Mouse (Mus musculus) limb, embryonic 15.5 days (tissue): Measurements from ENCODE around the gene Erich4. TPM values are rescaled to one million over a fixed set of nuclear protein-coding genes. Genes with fewer than 3 reads are reported as not detected.
"Not testable (repeated sequence)": the region's sequence is repeated elsewhere in the genome, so short reads cannot be mapped to it uniquely, and the experiment has no call there.

Source experiments
- ATAC-seq: fragments of 200-750 bp; cut with Nextera tagmentation; 2 replicates; pipeline ENCODE4 v1.8.0; 2017; ENCODE audit warnings: low read depth, moderate TSS enrichment; ENCODE audit not compliant: insufficient number of reproducible peaks, low FRiP score, low TSS enrichment
- H3K27ac ChIP-seq: fragments of 300-500 bp; sonication (generic); 2 replicates; pipeline ENCODE4 v1.5.1; 2015; ENCODE audit warnings: moderate library complexity, mild to moderate bottlenecking, inconsistent platforms
- H3K27me3 ChIP-seq: fragments of 300-500 bp; sonication (generic); 2 replicates; pipeline ENCODE4 v1.6.1; 2015; ENCODE audit warnings: inconsistent platforms
- H3K36me3 ChIP-seq: fragments of 300-500 bp; sonication (generic); 2 replicates; pipeline ENCODE4 v1.6.1; 2015; ENCODE audit warnings: inconsistent platforms
- H3K4me1 ChIP-seq: fragments of 300-500 bp; sonication (generic); 2 replicates; pipeline ENCODE4 v1.6.1; 2015; ENCODE audit warnings: inconsistent platforms
- H3K4me2 ChIP-seq: fragments of 300-500 bp; sonication (generic); 2 replicates; pipeline ENCODE4 v1.6.1; 2015; ENCODE audit warnings: mild to moderate bottlenecking, inconsistent platforms
- H3K4me3 ChIP-seq: fragments of 300-500 bp; sonication (generic); 2 replicates; pipeline ENCODE4 v1.5.1; 2015; ENCODE audit warnings: mild to moderate bottlenecking, inconsistent platforms
- H3K9ac ChIP-seq: fragments of 300-500 bp; sonication (generic); 2 replicates; pipeline ENCODE4 v1.6.1; 2015; ENCODE audit warnings: inconsistent platforms
- H3K9me3 ChIP-seq: fragments of 300-500 bp; sonication (generic); 2 replicates; pipeline ENCODE4 v1.6.1; 2016; ENCODE audit warnings: inconsistent platforms
- WGBS: fragments of 180-500 bp; shearing (Covaris S2); methylation state at CpG from one replicate; pipeline ENCODE4 v1.1.7; 2015; 5-methylcytosine and 5-hydroxymethylcytosine counted together
- polyA plus RNA-seq: library from polyadenylated mRNA; unstranded; fragments of >200 nt; fragmentation: Nextera tagmentation; extraction: Ambion mirVana; gene quantifications from 2 replicates; pipeline ENCODE4 v1.2.1, GENCODE M21; 2015

The Erich4 gene
- polyA plus RNA-seq, 1 experiment from 2014 or later, result not detected

- not testable (repeated sequence) for H3K4me1 ChIP-seq, H3K36me3 ChIP-seq, H3K4me3 ChIP-seq, H3K9ac ChIP-seq, H3K27ac ChIP-seq, H3K27me3 ChIP-seq, H3K9me3 ChIP-seq, ATAC-seq, H3K4me2 ChIP-seq
- WGBS, result 63% methylated on average over 5 of the region's 5 CpGs
Measured at GRCm38 (mm10) chr7:25573806-25574205, 41.9 kb downstream of the Erich4 start.

DNA sequence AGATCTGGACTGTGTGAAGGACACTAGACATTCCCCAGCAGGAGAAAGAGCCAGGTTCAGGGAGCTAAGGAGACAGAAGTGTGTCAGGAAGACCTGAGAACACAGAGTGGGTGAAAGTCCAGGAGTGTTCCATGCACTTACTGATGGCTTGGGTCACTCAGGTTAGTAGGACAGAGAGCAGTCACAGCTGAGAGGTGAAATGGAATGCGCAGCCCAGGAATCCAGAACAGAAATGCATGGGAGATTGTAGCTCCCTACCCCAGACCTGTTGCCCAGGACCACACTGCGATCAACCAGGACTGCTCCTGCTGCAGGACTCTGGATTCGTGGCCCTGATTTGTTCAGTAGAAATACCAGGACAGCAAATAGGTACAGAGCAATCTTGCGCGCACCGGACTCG lies 47.0 kb downstream of the Erich4 start:
- no peaks in the 10 kb centered on the region for H3K27me3 ChIP-seq
- H3K4me1 ChIP-seq, result no peaks in the 10 kb centered on the region
- H3K4me2 ChIP-seq, result no peak overlapping the region
- no peaks in the 10 kb centered on the region for H3K36me3 ChIP-seq
- no peak for ATAC-seq
- no peak overlapping the region for H3K4me3 ChIP-seq
- no peak overlapping the region for H3K9ac ChIP-seq
- H3K9me3 ChIP-seq, result no peaks in the 10 kb centered on the region
- WGBS, result 97% methylated on average over 7 of the region's 7 CpGs
- H3K27ac ChIP-seq, result no peak overlapping the region

Other genes starting within 250 kb of the Erich4 start
- 649 and 693 TPM in 2 replicates for gene Cnfn, start 246.2 kb downstream of the Erich4 start, polyA plus RNA-seq
- gene Lipe, start 217.2 kb downstream of the Erich4 start, polyA plus RNA-seq, result 9.2 and 11.8 TPM in 2 replicates
- gene Cxcl17, start 203.0 kb downstream of the Erich4 start, polyA plus RNA-seq, result 0.20 and 0.32 TPM in 2 replicates
- gene Ceacam1, start 138.3 kb downstream of the Erich4 start, polyA plus RNA-seq, result 1.5 and 2.2 TPM in 2 replicates
- not detected in 2 replicates for gene Ceacam2, start 76.0 kb downstream of the Erich4 start, polyA plus RNA-seq
- gene Dmac2, start 3.5 kb upstream of the Erich4 start, polyA plus RNA-seq, result 29.1 and 30.6 TPM in 2 replicates
- gene B3gnt8, start 10.8 kb upstream of the Erich4 start, polyA plus RNA-seq, result 9.3 and 11.8 TPM in 2 replicates
- 59.1 and 62.5 TPM in 2 replicates for gene Bckdha, start 43.1 kb upstream of the Erich4 start, polyA plus RNA-seq
- 64.7 and 69.8 TPM in 2 replicates for gene Exosc5, start 43.3 kb upstream of the Erich4 start, polyA plus RNA-seq
- gene Tmem91, start 59.3 kb upstream of the Erich4 start, polyA plus RNA-seq, result 3.0 TPM in 2 replicates
- 24.9 and 29.1 TPM in 2 replicates for gene B9d2, start 64.9 kb upstream of the Erich4 start, polyA plus RNA-seq
- gene Tgfb1, start 71.1 kb upstream of the Erich4 start, polyA plus RNA-seq, result 2.8 and 3.8 TPM in 2 replicates
- 23.1 and 23.4 TPM in 2 replicates for gene Ccdc97, start 103.2 kb upstream of the Erich4 start, polyA plus RNA-seq
- gene Hnrnpul1, start 138.9 kb upstream of the Erich4 start, polyA plus RNA-seq, result 46.3 and 53.7 TPM in 2 replicates
- gene Axl, start 172.8 kb upstream of the Erich4 start, polyA plus RNA-seq, result 131 and 133 TPM in 2 replicates
- gene Cyp2s1, start 201.0 kb upstream of the Erich4 start, polyA plus RNA-seq, result 3.0 and 3.9 TPM in 2 replicates